Mouse (Mus musculus) intestine, embryonic 16.5 days (tissue): ENCODE measurements around the gene Ifitm2. TPM values are rescaled to one million over a fixed set of nuclear protein-coding genes. Genes with fewer than 3 reads are reported as not detected.

Experiments
- polyA plus RNA-seq: library from polyadenylated mRNA; unstranded; fragments of >200 nt; fragmentation: Nextera tagmentation; extraction: Ambion mirVana; gene quantifications from 2 replicates; pipeline ENCODE4 v1.2.1, GENCODE M21; 2015

Gene Ifitm2
- polyA plus RNA-seq, 1 experiment from 2014 or later = 1,252 TPM

Other genes with a start within 250 kb of the Ifitm2 start
- not detected in 2 replicates for gene Cyp2e1, start 192.2 kb downstream of the Ifitm2 start, polyA plus RNA-seq
- gene Syce1, start 168.1 kb downstream of the Ifitm2 start, polyA plus RNA-seq = 0.18 and 0.38 TPM in 2 replicates
- 0.95 and 1.1 TPM in 2 replicates for gene Zfp941, start 133.8 kb downstream of the Ifitm2 start, polyA plus RNA-seq
- 6.1 and 7.5 TPM in 2 replicates for gene Urah, start 121.0 kb downstream of the Ifitm2 start, polyA plus RNA-seq
- not detected in 2 replicates for gene Scgb1c1, start 110.4 kb downstream of the Ifitm2 start, polyA plus RNA-seq
- gene Odf3, start 108.2 kb downstream of the Ifitm2 start, polyA plus RNA-seq = not detected in 2 replicates
- not detected in 2 replicates for gene Gm45785, start 99.7 kb downstream of the Ifitm2 start, polyA plus RNA-seq
- 68.3 and 70.1 TPM in 2 replicates for gene Ric8a, start 99.0 kb downstream of the Ifitm2 start, polyA plus RNA-seq
- 33.1 and 35.1 TPM in 2 replicates for gene Bet1l, start 98.4 kb downstream of the Ifitm2 start, polyA plus RNA-seq
- 182 and 197 TPM in 2 replicates for gene Psmd13, start 74.0 kb downstream of the Ifitm2 start, polyA plus RNA-seq
- gene Sirt3, start 73.7 kb downstream of the Ifitm2 start, polyA plus RNA-seq = 38.6 and 39.2 TPM in 2 replicates
- 0.45 and 0.62 TPM in 2 replicates for gene Cox8b, start 55.5 kb downstream of the Ifitm2 start, polyA plus RNA-seq
- 71.1 and 80.5 TPM in 2 replicates for gene Nlrp6, start 35.1 kb downstream of the Ifitm2 start, polyA plus RNA-seq
- gene Pgghg, start 14.6 kb downstream of the Ifitm2 start, polyA plus RNA-seq = 23.4 and 23.6 TPM in 2 replicates
- gene Ifitm5, start 5.7 kb downstream of the Ifitm2 start, polyA plus RNA-seq = 2.0 and 2.4 TPM in 2 replicates
- gene Gm45717, start 50 bp downstream of the Ifitm2 start, polyA plus RNA-seq = 1.0 TPM in 1 of 2 replicates, not detected in the other
- 117 and 123 TPM in 2 replicates for gene Ifitm1, start 11.2 kb upstream of the Ifitm2 start, polyA plus RNA-seq
- gene Ifitm3, start 54.8 kb upstream of the Ifitm2 start, polyA plus RNA-seq = 255 and 269 TPM in 2 replicates
- gene Ifitm6, start 61.9 kb upstream of the Ifitm2 start, polyA plus RNA-seq = 1.9 and 2.0 TPM in 2 replicates
- not detected in 2 replicates for gene Gm17387, start 73.1 kb upstream of the Ifitm2 start, polyA plus RNA-seq
- gene B4galnt4, start 105.1 kb upstream of the Ifitm2 start, polyA plus RNA-seq = 7.2 and 7.3 TPM in 2 replicates
- 31.3 and 32.4 TPM in 2 replicates for gene Pkp3, start 122.2 kb upstream of the Ifitm2 start, polyA plus RNA-seq
- gene Sigirr, start 144.6 kb upstream of the Ifitm2 start, polyA plus RNA-seq = 29.4 and 32.8 TPM in 2 replicates
- 43.6 and 50.1 TPM in 2 replicates for gene Ano9, start 161.8 kb upstream of the Ifitm2 start, polyA plus RNA-seq
- gene Ptdss2, start 166.4 kb upstream of the Ifitm2 start, polyA plus RNA-seq = 59.0 and 60.3 TPM in 2 replicates
- 159 and 160 TPM in 2 replicates for gene Rnh1, start 216.9 kb upstream of the Ifitm2 start, polyA plus RNA-seq
- 21.9 and 47.0 TPM in 2 replicates for gene Hras, start 238.0 kb upstream of the Ifitm2 start, polyA plus RNA-seq
- 5.3 and 6.5 TPM in 2 replicates for gene Lrrc56, start 238.2 kb upstream of the Ifitm2 start, polyA plus RNA-seq